Comparison of ENCODE assay signal across 8 mouse cellular contexts in genomic region chr17:28761871-28762270, GRCm38 (mm10). TPM values are rescaled to one million over a fixed set of nuclear protein-coding genes. Genes with fewer than 3 reads are reported as not detected.
DNase-seq lines count a peak whose midpoint lies in the region; ATAC-seq lines count a peak whose summit lies in the region.

No protein-coding gene starts in this region.

- H3K36me3 ChIP-seq in forebrain, embryonic 10.5 days (replicated peaks), result no peaks in the 10 kb centered on the region
- H3K36me3 ChIP-seq in forebrain, embryonic 16.5 days (ENCODE audit: control insufficient read depth, insufficient read depth), result no peaks in the 10 kb centered on the region
- no peaks in the 10 kb centered on the region for H3K36me3 ChIP-seq in heart, embryonic 10.5 days

- DNase-seq in forebrain, embryonic 10.5 days (ENCODE audit: extremely low spot score, low spot score), result peak; percentile 70
- DNase-seq in T-cell, adult 2 months (ENCODE audit: low spot score), result peak; percentile 69
- DNase-seq in heart, embryonic 10.5 days (ENCODE audit: low spot score), result peak; percentile 88
- peak; percentile 62 to 79 for DNase-seq in layer of hippocampus, postnatal 25 days (ENCODE audit: extremely low spot score in 1 of 2, low spot score in 1 of 2)
- peak; percentile 81 to 94 for DNase-seq in spleen, postnatal 4 days (ENCODE audit: low spot score in 2 of 2)

- no peak overlapping the region for H3K27ac ChIP-seq in forebrain, embryonic 10.5 days
- H3K27ac ChIP-seq in forebrain, embryonic 16.5 days (ENCODE audit: low read length), result no peak overlapping the region
- H3K27ac ChIP-seq in heart, embryonic 10.5 days, result no peak overlapping the region

- WGBS in forebrain, embryonic 10.5 days, result 16% methylated on average over 3 of the region's 3 CpGs
- WGBS in forebrain, embryonic 16.5 days, result 15% methylated on average over 3 of the region's 3 CpGs
- WGBS in heart, embryonic 10.5 days, result 15% methylated on average over 3 of the region's 3 CpGs

- peaks cover under 1% of the 10 kb centered on the region; the same call in 1 of the 2 replicates for H3K27me3 ChIP-seq in forebrain, embryonic 10.5 days (ENCODE audit: poor library complexity, severe bottlenecking)
- H3K27me3 ChIP-seq in forebrain, embryonic 16.5 days (replicated peaks; ENCODE audit: control insufficient read depth, insufficient read depth, low read length), result no peaks in the 10 kb centered on the region
- H3K27me3 ChIP-seq in heart, embryonic 10.5 days (ENCODE audit: insufficient read depth, poor library complexity, severe bottlenecking), result peaks cover 12% of the 10 kb centered on the region; the same call in 1 of the 2 replicates

- no peak overlapping the region for H3K4me3 ChIP-seq in forebrain, embryonic 10.5 days
- H3K4me3 ChIP-seq in forebrain, embryonic 16.5 days (replicated peaks; ENCODE audit: low read length), result no peak overlapping the region
- no peak overlapping the region for H3K4me3 ChIP-seq in heart, embryonic 10.5 days

- no peaks in the 10 kb centered on the region for H3K4me1 ChIP-seq in forebrain, embryonic 10.5 days
- H3K4me1 ChIP-seq in forebrain, embryonic 16.5 days (replicated peaks; ENCODE audit: control insufficient read depth, insufficient read depth, low read length), result no peaks in the 10 kb centered on the region
- H3K4me1 ChIP-seq in heart, embryonic 10.5 days, result peaks cover 10% of the 10 kb centered on the region; the same call in 1 of the 2 replicates

- no peak overlapping the region for H3K9ac ChIP-seq in forebrain, embryonic 16.5 days (replicated peaks; ENCODE audit: low read depth, low read length)

- H3K4me2 ChIP-seq in forebrain, embryonic 16.5 days (ENCODE audit: low read length), result no peak overlapping the region

- H3K9me3 ChIP-seq in forebrain, embryonic 10.5 days, result no peaks in the 10 kb centered on the region
- no peaks in the 10 kb centered on the region for H3K9me3 ChIP-seq in forebrain, embryonic 16.5 days (ENCODE audit: control insufficient read depth, low read length)
- H3K9me3 ChIP-seq in heart, embryonic 10.5 days, result no peaks in the 10 kb centered on the region

- ATAC-seq in forebrain, embryonic 16.5 days, result no peak
- ATAC-seq in common myeloid progenitor, adult 5-6 weeks (replicated peaks; ENCODE audit: low read depth, poor library complexity, severe bottlenecking), result peak; percentile 90
- peak; percentile 71 for ATAC-seq in megakaryocyte-erythroid progenitor cell, adult 5-6 weeks (replicated peaks; ENCODE audit: low FRiP score, low TSS enrichment, poor library complexity, severe bottlenecking)

RNA-seq across cellular contexts. Expression of gene Mapk13, which starts 7.2 kb away (rescaled TPM):
- 8.4 and 8.7 TPM in 2 replicates for polyA plus RNA-seq in forebrain, embryonic 10.5 days (2016; fragmentation: Nextera tagmentation; extraction: Ambion mirVana)
- 0.47 and 1.1 TPM in 2 replicates for polyA plus RNA-seq in forebrain, embryonic 16.5 days (2015; fragmentation: Nextera tagmentation; extraction: Ambion mirVana)
- 0.73 TPM in 1 of 2 replicates, not detected in the other for total RNA-seq in common myeloid progenitor, adult 5-6 weeks (2017)
- polyA plus RNA-seq in heart, embryonic 10.5 days (2016; fragmentation: Nextera tagmentation; extraction: Ambion mirVana), result 5.3 and 13.6 TPM in 2 replicates
- total RNA-seq in layer of hippocampus, postnatal 25 days (2021), result 1 to 10 TPM in 1 of 2 experiments, under 1 TPM in 1; 0.45 to 1.3 TPM
- total RNA-seq in megakaryocyte-erythroid progenitor cell, adult 5-6 weeks (2014; fragmentation: Nextera tagmentation), result not detected in 2 replicates
- total RNA-seq in megakaryocyte-erythroid progenitor cell, adult 5-6 weeks (2017), result 0.42 TPM in 1 of 2 replicates, not detected in the other

RNA-seq across cellular contexts. Expression of gene AC170998.1, which starts 36.0 kb away (rescaled TPM):
- polyA plus RNA-seq in forebrain, embryonic 10.5 days (2016; fragmentation: Nextera tagmentation; extraction: Ambion mirVana), result 2.6 and 4.3 TPM in 2 replicates
- polyA plus RNA-seq in forebrain, embryonic 16.5 days (2015; fragmentation: Nextera tagmentation; extraction: Ambion mirVana), result 0.43 and 3.5 TPM in 2 replicates
- total RNA-seq in common myeloid progenitor, adult 5-6 weeks (2017), result 3.4 TPM in 1 of 2 replicates, not detected in the other
- polyA plus RNA-seq in heart, embryonic 10.5 days (2016; fragmentation: Nextera tagmentation; extraction: Ambion mirVana), result 2.6 and 3.2 TPM in 2 replicates
- total RNA-seq in layer of hippocampus, postnatal 25 days (2021), result 1 to 10 TPM; 1.6 to 1.7 TPM
- total RNA-seq in megakaryocyte-erythroid progenitor cell, adult 5-6 weeks (2014; fragmentation: Nextera tagmentation), result 8.7 and 12.8 TPM in 2 replicates
- total RNA-seq in megakaryocyte-erythroid progenitor cell, adult 5-6 weeks (2017), result not detected in 2 replicates

RNA-seq across cellular contexts. Expression of gene Brpf3, which starts 39.0 kb away (rescaled TPM):
- polyA plus RNA-seq in forebrain, embryonic 10.5 days (2016; fragmentation: Nextera tagmentation; extraction: Ambion mirVana), result 8.9 and 12.0 TPM in 2 replicates
- 7.1 and 8.5 TPM in 2 replicates for polyA plus RNA-seq in forebrain, embryonic 16.5 days (2015; fragmentation: Nextera tagmentation; extraction: Ambion mirVana)
- total RNA-seq in common myeloid progenitor, adult 5-6 weeks (2017), result 8.6 and 9.7 TPM in 2 replicates
- 14.1 and 14.5 TPM in 2 replicates for polyA plus RNA-seq in heart, embryonic 10.5 days (2016; fragmentation: Nextera tagmentation; extraction: Ambion mirVana)
- 10 to 100 TPM; 36.2 to 50.0 TPM for total RNA-seq in layer of hippocampus, postnatal 25 days (2021)
- 61.1 and 68.0 TPM in 2 replicates for total RNA-seq in megakaryocyte-erythroid progenitor cell, adult 5-6 weeks (2014; fragmentation: Nextera tagmentation)
- 5.3 and 6.2 TPM in 2 replicates for total RNA-seq in megakaryocyte-erythroid progenitor cell, adult 5-6 weeks (2017)
